15 mouse cellular contexts compared by ENCODE assay signal in genomic region chr2:152050316-152050715, GRCm38 (mm10). TPM values are rescaled to one million over a fixed set of nuclear protein-coding genes. Genes with fewer than 3 reads are reported as not detected.
DNase-seq lines count a peak whose midpoint lies in the region; ATAC-seq lines count a peak whose summit lies in the region.
"Had no signal": no experiment of that assay in that cellular context is flagged by ENCODE, and none has a peak within 500 bp of the region (broad histone marks: within the 10 kb centered on the region; RNA-seq: fewer than 3 reads in every experiment).

No protein-coding gene starts in this region.

- H3K9ac ChIP-seq in midbrain, embryonic 13.5 days (replicated peaks), result peak overlapping the region; percentile 81; the same call in 1 of the 2 replicates
- H3K9ac ChIP-seq: embryonic facial prominence, embryonic 15.5 days; liver, postnatal 0 days had no signal

- H3K36me3 ChIP-seq in hindbrain, embryonic 10.5 days, result no peaks in the 10 kb centered on the region
- H3K36me3 ChIP-seq in midbrain, embryonic 13.5 days, result no peaks in the 10 kb centered on the region
- H3K36me3 ChIP-seq: embryonic facial prominence, embryonic 15.5 days had no signal

- peak overlapping the region; percentile 94 for H3K27ac ChIP-seq in hindbrain, embryonic 10.5 days
- peak overlapping the region; percentile 94 for H3K27ac ChIP-seq in midbrain, embryonic 13.5 days
- H3K27ac ChIP-seq: embryonic facial prominence, embryonic 15.5 days had no signal

- peaks cover 59% of the 10 kb centered on the region for H3K4me1 ChIP-seq in hindbrain, embryonic 10.5 days (replicated peaks)
- peaks cover 62% of the 10 kb centered on the region for H3K4me1 ChIP-seq in midbrain, embryonic 13.5 days (replicated peaks)

- peaks cover 84% of the 10 kb centered on the region for H3K27me3 ChIP-seq in hindbrain, embryonic 10.5 days (ENCODE audit: insufficient read depth, poor library complexity, severe bottlenecking)
- peaks cover 10% of the 10 kb centered on the region for H3K27me3 ChIP-seq in midbrain, embryonic 13.5 days

- peak overlapping the region; percentile 86 for H3K4me2 ChIP-seq in midbrain, embryonic 13.5 days (replicated peaks)
- H3K4me2 ChIP-seq: embryonic facial prominence, embryonic 15.5 days had no signal

- H3K4me3 ChIP-seq in hindbrain, embryonic 10.5 days, result peak overlapping the region; percentile 64
- 0 out of 2 replicates have a peak overlapping the region, but pooled peaks have one; percentile 47 for H3K4me3 ChIP-seq in midbrain, embryonic 13.5 days (replicated peaks)
- H3K4me3 ChIP-seq: embryonic facial prominence, embryonic 15.5 days had no signal

- H3K9me3 ChIP-seq in hindbrain, embryonic 10.5 days, result no peaks in the 10 kb centered on the region
- no peaks in the 10 kb centered on the region for H3K9me3 ChIP-seq in midbrain, embryonic 13.5 days
- H3K9me3 ChIP-seq: embryonic facial prominence, embryonic 15.5 days had no signal

- 6% methylated on average over 7 of the region's 7 CpGs for WGBS in hindbrain, embryonic 10.5 days
- WGBS in midbrain, embryonic 13.5 days, result 2% methylated on average over 7 of the region's 7 CpGs

- ATAC-seq in common myeloid progenitor, adult 5-6 weeks (replicated peaks; ENCODE audit: low read depth, poor library complexity, severe bottlenecking), result 0 out of 2 replicates have a peak, but pooled peaks have one; percentile 2
- peak; percentile 43 for ATAC-seq in midbrain, embryonic 13.5 days
- ATAC-seq: activated CD4-positive, CD25-positive, alpha-beta regulatory T cell, adult 4 months; liver, postnatal 0 days had no signal

- DNase-seq in A20 (ENCODE audit: low read depth, low spot score), result peak; percentile 11
- DNase-seq in hindbrain, embryonic 10.5 days (ENCODE audit: low spot score), result no peak
- DNase-seq in spleen, adult 18-20 months, result no peak
- no peak for DNase-seq in gastrocnemius, postnatal 10 days
- no peak for DNase-seq in cerebellum, adult 8-10 months
- DNase-seq: cerebellum, adult 11 months; gastrocnemius, postnatal 14 days; heart, postnatal 36 days; kidney, postnatal 14 days; liver, postnatal 0 days had no signal

RNA-seq across cellular contexts. Expression of gene Scrt2, which starts 31.0 kb away (rescaled TPM):
- not detected in 2 replicates for total RNA-seq in common myeloid progenitor, adult 5-6 weeks (2017)
- polyA plus RNA-seq in hindbrain, embryonic 10.5 days (2016; fragmentation: Nextera tagmentation; extraction: Ambion mirVana), result 5.5 and 19.0 TPM in 2 replicates
- polyA plus RNA-seq in midbrain, embryonic 13.5 days (2015; fragmentation: Nextera tagmentation; extraction: Ambion mirVana), result 16.3 and 20.0 TPM in 2 replicates
- not detected for total RNA-seq in gastrocnemius, postnatal 10 days (2021)
- total RNA-seq: heart, postnatal 36 days; monocyte, adult 5-6 weeks had no signal
- polyA plus RNA-seq: activated CD4-positive, CD25-positive, alpha-beta regulatory T cell, adult 4 months; liver, postnatal 0 days had no signal

RNA-seq across cellular contexts. Expression of gene Slc52a3, which starts 54.0 kb away (rescaled TPM):
- 0.87 and 1.1 TPM in 2 replicates for total RNA-seq in common myeloid progenitor, adult 5-6 weeks (2017)
- 0.90 and 1.3 TPM in 2 replicates for polyA plus RNA-seq in hindbrain, embryonic 10.5 days (2016; fragmentation: Nextera tagmentation; extraction: Ambion mirVana)
- polyA plus RNA-seq in midbrain, embryonic 13.5 days (2015; fragmentation: Nextera tagmentation; extraction: Ambion mirVana), result 0.55 and 0.99 TPM in 2 replicates
- total RNA-seq in gastrocnemius, postnatal 10 days (2021), result 1 to 10 TPM; 1.1 to 1.3 TPM

RNA-seq across cellular contexts. Expression of gene Srxn1, which starts 55.0 kb away (rescaled TPM):
- total RNA-seq in common myeloid progenitor, adult 5-6 weeks (2017), result 9.8 and 13.2 TPM in 2 replicates
- 15.6 and 18.7 TPM in 2 replicates for polyA plus RNA-seq in hindbrain, embryonic 10.5 days (2016; fragmentation: Nextera tagmentation; extraction: Ambion mirVana)
- 13.4 and 14.9 TPM in 2 replicates for polyA plus RNA-seq in midbrain, embryonic 13.5 days (2015; fragmentation: Nextera tagmentation; extraction: Ambion mirVana)
- 10 to 100 TPM in 1 of 2 experiments, 1 to 10 TPM in 1; 8.7 to 14.7 TPM for total RNA-seq in gastrocnemius, postnatal 10 days (2021)
